Mouse (Mus musculus) C2C12 (cell line): ENCODE data around the gene Anp32e.

Source experiments
- CTCF ChIP-seq: IDR thresholded peaks from one replicate; pipeline ENCODE4 v1.5.1; 2011; ENCODE audit not compliant: control insufficient read depth, insufficient read depth, insufficient read length
- FOSL1 ChIP-seq: IDR thresholded peaks from one replicate; pipeline ENCODE4 v1.8.0; 2011; ENCODE audit warnings: mild to moderate bottlenecking, low read length; ENCODE audit not compliant: poor library complexity, insufficient read depth, severe bottlenecking
- MAX ChIP-seq: IDR thresholded peaks from one replicate; pipeline ENCODE4 v1.6.1; 2011; ENCODE audit warnings: mild to moderate bottlenecking, control low read depth
- MYOG ChIP-seq: IDR thresholded peaks from one replicate; pipeline ENCODE4 v1.6.1; 2011; ENCODE audit not compliant: control insufficient read depth, insufficient read length; ENCODE audit errors: extremely low read depth
- USF1 ChIP-seq: IDR thresholded peaks from one replicate; pipeline ENCODE4 v1.6.1; 2011; ENCODE audit warnings: low read depth, mild to moderate bottlenecking, control low read depth, moderate library complexity

DNA sequence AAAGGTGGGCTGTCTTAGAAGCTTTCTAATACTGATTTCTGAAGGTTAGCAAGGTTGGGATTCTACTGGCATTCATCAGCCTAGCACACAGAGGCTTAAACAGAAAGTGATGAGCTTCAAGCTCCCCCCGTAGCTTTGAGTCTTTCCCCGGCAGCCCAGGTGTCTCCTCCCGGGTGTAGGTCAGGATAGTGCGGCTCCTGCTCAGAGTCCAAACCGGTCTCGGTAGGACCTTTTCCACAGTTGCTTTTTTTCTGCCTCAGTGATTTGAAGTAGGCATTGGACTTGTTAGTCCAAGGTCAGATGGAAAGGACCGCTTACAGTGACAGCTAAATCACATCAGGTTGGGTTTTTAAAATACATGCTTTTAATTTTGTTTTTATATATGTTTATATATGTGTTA, 3.5 kb downstream of the Anp32e start:
- TF ChIP-seq MYOG: no peak
- TF ChIP-seq MAX: no peak
- no peak for TF ChIP-seq CTCF
- no peak for TF ChIP-seq FOSL1
- no peak for TF ChIP-seq USF1
